Mouse (Mus musculus) layer of hippocampus, postnatal 25 days (tissue): ENCODE measurements around the gene Fmo1. TPM values are rescaled to one million over a fixed set of nuclear protein-coding genes. Genes with fewer than 3 reads are reported as not detected.
"Not testable (repeated sequence)": the region's sequence is repeated elsewhere in the genome, so short reads cannot be mapped to it uniquely, and the experiment has no call there.

Source experiments
- DNase-seq, 2 experiments: peaks; one replicate each; pipeline ENCODE4 v3.0.0; 2022; ENCODE audit warnings: mixed read lengths in 2 of 2, low spot score in 1 of 2; ENCODE audit errors: extremely low spot score in 1 of 2
- total RNA-seq, 2 experiments: library from RNA; stranded (reverse); gene quantifications; 2 replicates each; pipeline ENCODE4 v1.2.3; 2021

Gene Fmo1
- total RNA-seq, 2 experiments from 2014 or later: 9.9 to 15.0 TPM

- DNase-seq: no peak
Measured at GRCm38 (mm10) chr1:162807441-162807840, 59.0 kb downstream of the Fmo1 start.

- DNase-seq: no peak
Measured at GRCm38 (mm10) chr1:162805011-162805410, 61.4 kb downstream of the Fmo1 start.

DNA sequence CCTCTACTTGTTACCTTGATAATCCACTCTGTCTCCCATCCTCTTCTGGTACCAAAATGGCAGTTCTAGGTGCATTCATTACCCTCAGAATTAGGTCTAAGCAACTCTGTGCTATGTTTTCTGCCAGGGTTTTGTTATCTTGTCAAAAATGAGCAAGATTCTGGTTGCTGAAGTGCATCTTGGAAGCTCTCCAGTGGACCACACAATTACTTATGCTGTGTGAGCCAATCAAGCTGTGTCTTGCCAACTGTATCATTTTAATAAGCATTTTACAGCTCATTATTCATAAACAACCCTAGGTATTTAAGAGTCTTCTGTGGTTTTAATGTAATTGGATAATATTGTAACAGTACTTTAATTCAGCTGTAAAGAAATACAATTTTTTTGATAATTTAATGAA lies 70.0 kb downstream of the Fmo1 start:
- no peak for DNase-seq

- no peak for DNase-seq
Measured at GRCm38 (mm10) chr1:162792306-162793044, 73.9 kb downstream of the Fmo1 start.

GRCm38 (mm10) chr1:162785222-162785621 lies 81.2 kb downstream of the Fmo1 start:
- no peak for DNase-seq

DNA sequence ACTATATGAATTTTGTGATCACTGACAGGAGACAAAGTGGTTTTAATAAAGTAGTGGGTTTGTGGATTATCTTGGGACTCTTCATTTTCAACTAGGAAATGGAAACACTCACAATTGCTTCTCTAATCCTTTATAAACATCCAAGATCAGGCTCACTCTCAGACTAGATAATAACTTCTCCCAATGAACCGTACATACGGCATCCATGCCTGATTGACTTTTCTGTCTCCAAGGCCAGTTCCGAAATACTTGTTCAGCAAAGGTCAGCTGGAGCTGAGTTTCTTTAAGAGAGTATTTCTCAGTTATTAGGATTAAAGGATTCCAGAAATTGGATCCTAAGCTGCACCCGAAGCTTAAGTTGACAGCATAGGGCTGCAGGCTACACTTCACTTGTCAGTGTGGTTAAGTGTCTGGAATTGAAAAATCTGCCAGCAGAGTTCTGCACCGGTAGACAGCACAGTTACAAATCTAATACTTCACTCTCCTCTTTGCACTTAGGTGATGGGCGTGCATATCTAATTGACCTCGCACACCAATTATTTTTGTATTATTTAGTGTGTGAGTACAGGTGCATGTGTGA lies 82.7 kb downstream of the Fmo1 start:
- no peak for DNase-seq

DNA sequence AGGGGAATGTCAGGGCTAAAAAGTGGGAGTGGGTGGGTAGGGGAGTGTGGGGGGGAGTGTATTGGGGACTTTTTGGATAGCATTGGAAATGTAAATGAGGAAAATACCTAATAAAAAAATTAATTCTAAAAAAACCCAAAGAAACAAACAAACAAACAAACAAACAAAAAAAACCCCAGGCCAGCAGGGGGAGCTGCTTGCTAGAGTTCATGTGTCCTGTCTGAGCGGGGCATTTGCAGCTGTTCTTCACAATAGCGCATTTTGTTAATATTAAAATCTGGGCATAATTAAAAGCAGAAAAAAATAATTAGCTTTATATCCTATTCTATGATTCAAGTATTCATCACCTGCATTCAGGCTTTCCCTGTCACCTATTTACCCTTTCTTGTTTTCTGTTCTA lies 85.4 kb downstream of the Fmo1 start:
- not testable (repeated sequence) for DNase-seq

Other genes starting within 250 kb of the Fmo1 start
- gene Myoc, start 227.5 kb downstream of the Fmo1 start, total RNA-seq: 1 to 10 TPM; 4.1 to 5.4 TPM
- gene Myocos, start 208.4 kb downstream of the Fmo1 start, total RNA-seq: not detected
- 100 to 1,000 TPM; 159 to 199 TPM for gene Prrc2c, start 126.1 kb downstream of the Fmo1 start, total RNA-seq
- gene Fmo4, start 52.6 kb downstream of the Fmo1 start, total RNA-seq: under 1 TPM in 1 of 2 experiments, not detected in 1; 0.10 TPM
- 1 to 10 TPM; 2.2 TPM for gene Fmo2, start 32.1 kb upstream of the Fmo1 start, total RNA-seq
- not detected for gene Fmo6, start 70.9 kb upstream of the Fmo1 start, total RNA-seq
- gene Fmo3, start 117.9 kb upstream of the Fmo1 start, total RNA-seq: not detected
- not detected for gene Mroh9, start 219.1 kb upstream of the Fmo1 start, total RNA-seq